Mouse (Mus musculus) ES-E14 (cell line): ENCODE data around the gene Nfx1. TPM values are rescaled to one million over a fixed set of nuclear protein-coding genes. Genes with fewer than 3 reads are reported as not detected.
A peak's percentile ranks its signal among the peaks of the same experiment; 100 is the strongest.

Source experiments
- DNase-seq: peaks from one replicate; pipeline ENCODE4 v3.0.0-alpha.2; 2013; ENCODE audit warnings: low read depth, low spot score
- H3K27ac ChIP-seq: 2 replicates; pipeline ENCODE4 v1.5.1; 2012; ENCODE audit warnings: low read depth, mild to moderate bottlenecking, low read length, moderate library complexity, mixed read lengths; ENCODE audit not compliant: poor library complexity, insufficient read depth, severe bottlenecking
- H3K36me3 ChIP-seq: 2 replicates; pipeline ENCODE4 v1.6.1; 2012; ENCODE audit warnings: mild to moderate bottlenecking, low read length, moderate library complexity, mixed read lengths; ENCODE audit not compliant: control insufficient read depth, poor library complexity, insufficient read depth, severe bottlenecking
- H3K4me1 ChIP-seq, 2 experiments: fragments of 150-350 bp in 1 of 2; sonication (generic) in 1 of 2; 2 replicates each; pipeline ENCODE4 v1.6.1; 2012; ENCODE audit warnings: low read length in 2 of 2, mild to moderate bottlenecking in 1 of 2, mixed read lengths in 1 of 2; ENCODE audit not compliant: control insufficient read depth in 2 of 2, insufficient read depth in 2 of 2, poor library complexity in 1 of 2
- H3K4me3 ChIP-seq, 2 experiments: fragments of 150-350 bp in 1 of 2; sonication (generic) in 1 of 2; 2 replicates each; pipeline ENCODE4 v1.5.1; 2012; ENCODE audit warnings: low read length in 2 of 2, low read depth in 1 of 2, mild to moderate bottlenecking in 1 of 2, mixed read lengths in 1 of 2; ENCODE audit not compliant: insufficient read depth in 1 of 2, poor library complexity in 1 of 2, severe bottlenecking in 1 of 2
- H3K9ac ChIP-seq: 2 replicates; pipeline ENCODE4 v1.6.1; 2012; ENCODE audit warnings: low read depth, mild to moderate bottlenecking, low read length, mixed read lengths; ENCODE audit not compliant: poor library complexity, insufficient read depth, severe bottlenecking
- H3K9me3 ChIP-seq: fragments of 150-350 bp; sonication (generic); 2 replicates; pipeline ENCODE4 v1.6.1; 2012; ENCODE audit warnings: low read depth, mild to moderate bottlenecking, low read length; ENCODE audit not compliant: control insufficient read depth, insufficient read depth
- CHD2 ChIP-seq: IDR thresholded peaks from 2 replicates; pipeline ENCODE4 v1.6.1; 2014; ENCODE audit warnings: mild to moderate bottlenecking, low read depth, low read length, inconsistent platforms
- HCFC1 ChIP-seq: IDR thresholded peaks from 2 replicates; pipeline ENCODE4 v1.6.1; 2012; ENCODE audit warnings: low read length, inconsistent platforms, borderline replicate concordance; ENCODE audit not compliant: insufficient read depth
- MAFK ChIP-seq: IDR thresholded peaks from 2 replicates; pipeline ENCODE4 v1.6.1; 2014; ENCODE audit warnings: mild to moderate bottlenecking, low read depth, low read length, inconsistent platforms; ENCODE audit not compliant: insufficient read depth
- ZC3H11A ChIP-seq: IDR thresholded peaks from 2 replicates; pipeline ENCODE4 v1.6.1; 2012; ENCODE audit warnings: low read depth, mild to moderate bottlenecking, inconsistent platforms, low read length, borderline replicate concordance
- ZNF384 ChIP-seq: IDR thresholded peaks from 2 replicates; pipeline ENCODE4 v1.6.1; 2012; ENCODE audit warnings: low read depth, low read length, inconsistent platforms
- in situ Hi-C, 2 experiments: fragments of 600-800 bp; cut with MboI; formaldehyde crosslinking; loops; one replicate each; pipeline ENCODE4 v1.15.1; 2025; ENCODE audit warnings: low sequenced_read_pairs in 2 of 2, inconsistent platforms in 1 of 2; ENCODE audit not compliant: unreplicated experiment in 2 of 2
- total RNA-seq: library from RNA; depleted of rRNA; stranded (reverse); fragments of 300-350 nt; gene quantifications from 2 replicates; pipeline ENCODE4 v1.2.3, GENCODE M21; 2012

Nfx1 gene
- total RNA-seq, 1 experiment, result 71.7 TPM

DNA sequence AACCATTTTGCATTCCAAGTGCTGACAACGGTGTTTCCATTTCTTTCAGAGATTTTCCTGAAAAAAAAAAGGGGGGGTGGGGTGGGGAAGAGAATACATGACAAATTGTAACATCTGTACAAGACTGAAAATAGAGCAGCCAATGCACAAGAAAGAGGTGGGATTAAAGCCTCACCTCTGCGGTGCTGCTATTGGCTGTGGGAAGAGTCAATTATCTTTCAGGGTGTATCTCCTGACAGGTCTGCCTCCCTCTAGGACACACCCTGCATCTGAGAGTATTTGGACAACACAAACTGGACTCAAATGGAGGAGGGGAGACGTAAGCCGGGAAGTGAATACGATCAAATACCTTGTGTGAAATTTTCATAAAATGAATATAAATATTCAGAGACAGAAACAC is 27.1 kb upstream of the Nfx1 start:
- DNase-seq, result no peak
- Histone ChIP-seq H3K36me3 (peaks cover 24% of the 10 kb centered on the region), H3K9ac (no peak overlapping the region), H3K27ac (no peak overlapping the region), H3K9me3 (no peaks in the 10 kb centered on the region), H3K4me3 (no peak overlapping the region), H3K4me1 (peaks cover 2 to 3% of the 10 kb centered on the region in 2 experiments; a peak in 2 of 4 replicates)
- TF ChIP-seq ZC3H11A, result no peak
- TF ChIP-seq MAFK, result no peak
- no peak for TF ChIP-seq CHD2
- TF ChIP-seq ZNF384, result no peak
- TF ChIP-seq HCFC1, result no peak
- in situ Hi-C loops, result no loop called here

GRCm38 (mm10) chr4:40946516-40947121 is 24.1 kb upstream of the Nfx1 start:
- peaks cover 2 to 3% of the 10 kb centered on the region in 2 experiments; a peak in 2 of 4 replicates for H3K4me1 ChIP-seq
- no peak for TF ChIP-seq CHD2
- TF ChIP-seq ZC3H11A, result no peak
- TF ChIP-seq HCFC1, result no peak
- no peak for TF ChIP-seq MAFK
- TF ChIP-seq ZNF384, result no peak
- no peak overlapping the region; the same call in 1 of the 2 replicates for H3K9ac ChIP-seq
- peak overlapping the region in 1 of 2 experiments; percentile 88; a peak in 3 of 4 replicates for H3K4me3 ChIP-seq
- DNase-seq, result no peak
- H3K27ac ChIP-seq, result no peak overlapping the region
- in situ Hi-C loops, result no loop called here
- H3K36me3 ChIP-seq, result peaks cover 14% of the 10 kb centered on the region
- no peaks in the 10 kb centered on the region for H3K9me3 ChIP-seq

DNA sequence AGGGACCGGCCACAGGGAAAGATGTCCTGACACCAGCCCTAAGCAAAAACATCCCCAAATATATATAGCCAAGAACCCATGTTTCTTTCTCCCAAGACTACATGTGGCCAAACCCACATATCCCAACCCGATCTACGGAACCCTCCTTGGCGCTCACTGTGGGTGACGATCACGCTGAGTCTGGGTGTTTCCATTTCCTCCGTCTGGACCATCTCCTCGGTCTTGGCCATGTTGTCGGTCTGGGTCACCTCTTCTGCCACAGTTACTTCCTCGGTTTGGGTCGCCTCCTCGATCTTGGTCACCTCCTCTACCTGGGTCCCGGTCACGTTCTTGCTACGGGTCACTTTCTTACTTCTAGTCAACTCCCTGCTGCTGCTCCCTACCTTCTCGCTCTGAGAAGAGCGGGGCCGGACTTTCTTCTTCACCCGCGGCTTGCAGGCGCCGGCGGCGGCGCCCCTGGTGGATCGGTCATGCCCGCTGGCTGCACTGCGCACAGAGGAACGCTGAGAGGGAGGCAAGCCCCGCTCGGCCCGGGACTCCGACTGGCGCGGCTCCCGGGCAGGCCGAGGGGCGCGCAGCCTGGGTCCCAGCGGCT is 23.0 kb upstream of the Nfx1 start:
- Histone ChIP-seq H3K9me3 (no peaks in the 10 kb centered on the region), H3K36me3 (peaks cover 10% of the 10 kb centered on the region), H3K4me3 (peak overlapping the region; percentile 81 to 88), H3K27ac (no peak overlapping the region), H3K9ac (peak overlapping the region; percentile 79), H3K4me1 (peaks cover 1 to 3% of the 10 kb centered on the region in 2 experiments; a peak in 2 of 4 replicates)
- in situ Hi-C loops, result no loop called here
- DNase-seq, result peak; percentile 34
- no peak for TF ChIP-seq HCFC1
- no peak for TF ChIP-seq ZNF384
- TF ChIP-seq MAFK, result no peak
- TF ChIP-seq ZC3H11A, result no peak
- TF ChIP-seq CHD2, result no peak

DNA sequence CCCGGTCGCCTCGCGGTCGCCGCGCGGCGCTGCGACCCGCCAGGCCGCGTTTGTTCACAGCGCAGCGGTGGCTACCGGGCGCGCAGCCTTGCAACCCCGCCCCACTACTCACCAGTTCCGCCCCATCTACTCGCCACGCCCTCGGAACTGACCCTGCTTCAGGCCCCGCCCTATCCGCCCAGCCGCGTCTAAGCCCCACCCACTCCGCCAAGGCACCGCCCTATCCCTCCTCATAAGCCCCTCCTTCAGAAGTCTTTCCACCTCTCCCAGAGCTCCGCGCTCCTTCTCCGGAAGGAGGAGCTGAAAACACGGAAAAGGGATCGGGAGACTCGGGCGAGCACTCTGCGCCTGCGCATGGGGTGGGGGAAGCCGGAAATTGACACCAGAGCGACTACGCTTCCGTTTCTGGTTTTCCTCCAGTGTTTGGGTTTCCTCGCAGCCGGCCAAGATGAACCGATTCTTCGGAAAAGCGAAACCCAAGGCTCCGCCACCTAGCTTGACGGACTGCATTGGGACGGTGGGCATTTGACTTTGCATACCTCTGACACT is 22.5 kb upstream of the Nfx1 start, which contains the start of the genes Bag1 and Chmp5:
Gene Bag1, minus strand, starts transcription at position 135 of the 549 bp plus-strand sequence.
Gene Chmp5, plus strand, starts transcription at position 248 of the 549 bp plus-strand sequence.
- H3K27ac ChIP-seq, result 0 out of 2 replicates have a peak within 1 kb of the TSS, but pooled peaks have one; percentile 34
- H3K9ac ChIP-seq, result peak within 1 kb of the TSS; percentile 89
- peak within 1 kb of the TSS; percentile 88 to 91 for H3K4me3 ChIP-seq
- peaks cover 10% of the 10 kb centered on the region for H3K36me3 ChIP-seq
- in situ Hi-C loops, result no loop called here
- peak; percentile 98 for DNase-seq
- H3K4me1 ChIP-seq, result peaks cover 0 to 3% of the 10 kb centered on the region in 2 experiments; a peak in 1 of 4 replicates
- H3K9me3 ChIP-seq, result no peaks in the 10 kb centered on the region
- TF ChIP-seq ZNF384, result no peak
- TF ChIP-seq HCFC1, result peak; percentile 78; the same call in 1 of the 2 replicates

- Histone ChIP-seq H3K4me3 (no peak overlapping the region), H3K36me3 (peaks cover 16% of the 10 kb centered on the region), H3K4me1 (no peaks in the 10 kb centered on the region), H3K9me3 (no peaks in the 10 kb centered on the region), H3K27ac (no peak overlapping the region), H3K9ac (no peak overlapping the region)
- no peak for TF ChIP-seq ZNF384
- no peak for TF ChIP-seq CHD2
- no peak for TF ChIP-seq MAFK
- no peak for TF ChIP-seq ZC3H11A
- in situ Hi-C loops, result no loop called here
- DNase-seq, result peak; percentile 39
Observed at GRCm38 (mm10) chr4:40953521-40953920, 17.2 kb upstream of the Nfx1 start.
